Mouse (Mus musculus) inflammation-experienced regulatory T-cells, adult 16 weeks (primary cell): ENCODE results near the gene St6galnac1. TPM values are rescaled to one million over a fixed set of nuclear protein-coding genes. Genes with fewer than 3 reads are reported as not detected.

Experiments
- polyA plus RNA-seq: library from polyadenylated mRNA; unstranded; fragments of 100-300 nt; shearing (Covaris generic); gene quantifications from one replicate; pipeline ENCODE4 v1.2.1, GENCODE M21; 2017

The St6galnac1 gene
- 0.28 TPM for polyA plus RNA-seq

DNA sequence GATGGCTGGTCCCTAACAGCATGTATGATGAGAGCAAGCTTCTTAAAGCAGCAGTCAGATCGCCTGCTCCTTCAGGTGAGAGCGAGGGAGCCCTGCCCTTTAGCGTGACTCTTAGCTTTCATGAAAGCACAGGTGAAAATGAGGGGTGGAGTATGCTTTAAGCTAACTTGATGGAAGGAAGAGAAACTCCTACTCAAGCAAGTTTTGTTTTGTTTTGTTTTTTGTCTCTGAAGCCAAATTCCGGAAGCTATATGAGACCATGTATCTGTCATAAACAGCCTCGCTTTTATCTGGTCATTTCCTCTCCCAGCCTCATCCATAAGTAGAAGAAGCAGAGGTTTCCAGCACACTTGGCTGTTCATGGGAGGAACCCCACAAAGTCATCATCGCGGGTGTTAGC is at the start of gene St6galnac1:
Gene St6galnac1, minus strand, starts transcription at position 101 of the 400 bp plus-strand sequence.

Other genes with a start within 250 kb of the St6galnac1 start
- gene Sphk1, start 244.6 kb downstream of the St6galnac1 start, polyA plus RNA-seq: not detected
- gene Ube2o, start 194.1 kb downstream of the St6galnac1 start, polyA plus RNA-seq: 2.2 TPM
- not detected for gene Aanat, start 189.1 kb downstream of the St6galnac1 start, polyA plus RNA-seq
- 15.2 TPM for gene Rhbdf2, start 148.5 kb downstream of the St6galnac1 start, polyA plus RNA-seq
- not detected for gene Prcd, start 122.0 kb downstream of the St6galnac1 start, polyA plus RNA-seq
- gene Cygb, start 121.2 kb downstream of the St6galnac1 start, polyA plus RNA-seq: not detected
- gene Mxra7, start 52.5 kb upstream of the St6galnac1 start, polyA plus RNA-seq: not detected
- 233 TPM for gene Mettl23, start 67.8 kb upstream of the St6galnac1 start, polyA plus RNA-seq
- 81.4 TPM for gene Jmjd6, start 67.9 kb upstream of the St6galnac1 start, polyA plus RNA-seq
- gene Mfsd11, start 76.9 kb upstream of the St6galnac1 start, polyA plus RNA-seq: 30.7 TPM
- gene Srsf2, start 77.6 kb upstream of the St6galnac1 start, polyA plus RNA-seq: 62.3 TPM
- gene Mgat5b, start 143.4 kb upstream of the St6galnac1 start, polyA plus RNA-seq: not detected